Mouse (Mus musculus) spleen, adult 2 months (tissue): ENCODE results near the gene Fam169b.

Source experiments
- CTCF ChIP-seq: fragments of 200-500 bp; IDR thresholded peaks from 2 replicates; pipeline ENCODE4 v1.5.1; 2011; ENCODE audit warnings: mild to moderate bottlenecking, inconsistent platforms; ENCODE audit not compliant: insufficient read depth, insufficient read length, insufficient replicate concordance; ENCODE audit errors: extremely low read depth
- POLR2A ChIP-seq: fragments of 200-500 bp; IDR thresholded peaks from 2 replicates; pipeline ENCODE4 v1.6.1; 2011; ENCODE audit warnings: low read depth, low read length, inconsistent platforms

DNA sequence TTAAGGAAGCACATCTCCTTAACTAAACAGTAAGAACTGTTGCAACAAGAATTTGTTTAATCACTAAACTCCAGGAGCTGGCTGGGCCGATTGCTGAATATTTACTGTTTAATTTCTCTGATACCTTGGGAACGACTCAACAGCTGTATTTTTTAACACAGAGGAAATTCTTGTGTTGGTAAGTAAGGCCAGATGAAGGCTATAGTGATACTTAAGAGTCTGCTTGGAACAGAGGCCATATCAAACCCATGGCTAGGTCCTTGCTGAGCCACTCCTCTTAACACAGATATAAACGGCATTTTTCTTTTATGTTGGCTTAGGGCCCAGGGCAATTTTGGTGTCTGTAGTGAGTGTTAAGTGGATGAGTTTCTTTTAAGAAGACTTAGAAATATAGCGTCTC is 3.1 kb upstream of the Fam169b start:
- TF ChIP-seq CTCF = no peak
- TF ChIP-seq POLR2A = no peak
